Mouse (Mus musculus): ENCODE results near the gene Spg11.
"Not testable (repeated sequence)": the region's sequence is repeated elsewhere in the genome, so short reads cannot be mapped to it uniquely, and the experiment has no call there.

Gene Spg11

DNA sequence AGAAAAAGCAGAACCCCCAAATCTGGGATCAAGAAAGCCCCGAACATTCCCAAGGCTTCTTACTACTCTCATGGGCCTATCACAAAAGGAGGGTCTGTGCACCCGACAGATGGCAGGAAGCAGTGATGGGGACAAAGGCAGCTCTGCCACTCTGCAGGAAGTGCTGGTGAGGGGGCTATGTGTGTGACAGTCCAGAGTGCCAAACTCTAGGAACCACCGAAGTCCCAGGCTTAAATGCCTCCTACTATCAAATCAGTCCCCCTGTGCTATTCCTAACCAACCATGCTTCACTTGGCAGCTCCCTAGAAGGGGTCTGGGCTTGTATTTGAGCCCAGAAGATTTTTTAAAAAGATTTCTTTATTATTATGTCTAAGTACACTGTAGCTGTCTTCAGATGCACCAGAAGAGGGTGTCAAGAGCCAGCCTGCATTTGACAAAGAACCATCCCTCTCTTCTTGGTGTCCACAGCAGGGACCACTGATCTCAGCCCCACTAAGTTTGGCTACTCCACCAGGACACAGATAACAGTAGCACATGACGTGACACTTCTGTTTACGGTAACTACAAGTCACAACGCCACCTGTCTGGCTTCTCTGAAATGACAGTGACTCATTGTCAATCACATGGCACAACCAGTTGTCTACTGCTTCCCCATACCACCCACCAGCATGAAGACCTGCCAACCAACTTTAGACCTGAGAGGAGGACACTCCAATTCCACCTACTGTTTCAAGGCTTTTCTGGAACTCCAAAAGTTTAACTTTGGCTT is 48.9 kb downstream of the Spg11 start:
- in situ Hi-C loops (cut with MboI; ENCODE audit: low sequenced_read_pairs) = no loop called here

DNA sequence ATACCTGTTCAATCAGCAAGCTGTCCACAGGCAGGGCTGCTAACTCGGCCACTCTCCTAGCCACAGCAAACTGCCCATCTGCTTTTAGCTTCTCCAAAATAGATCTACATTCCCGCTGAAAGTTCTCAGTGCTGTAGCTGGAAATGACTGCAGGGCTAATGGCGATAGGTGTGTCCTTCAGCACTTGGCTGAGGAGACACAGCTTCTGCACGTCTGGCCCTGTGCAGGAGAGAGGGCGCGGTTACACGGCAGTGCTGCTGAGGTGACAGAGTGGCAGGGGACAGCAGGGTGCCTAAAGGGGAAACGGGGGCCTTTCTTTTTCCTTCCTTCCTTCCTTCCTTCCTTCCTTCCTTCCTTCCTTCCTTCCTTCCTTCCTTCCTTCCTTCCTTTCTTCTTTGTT is 51.9 kb downstream of the Spg11 start:
- in situ Hi-C loops (cut with MboI; ENCODE audit: low sequenced_read_pairs) = no loop called here

GRCm38 (mm10) chr2:122065200-122065969 is 52.8 kb downstream of the Spg11 start:
- in situ Hi-C loops (cut with MboI; ENCODE audit: low sequenced_read_pairs) = no loop called here

DNA sequence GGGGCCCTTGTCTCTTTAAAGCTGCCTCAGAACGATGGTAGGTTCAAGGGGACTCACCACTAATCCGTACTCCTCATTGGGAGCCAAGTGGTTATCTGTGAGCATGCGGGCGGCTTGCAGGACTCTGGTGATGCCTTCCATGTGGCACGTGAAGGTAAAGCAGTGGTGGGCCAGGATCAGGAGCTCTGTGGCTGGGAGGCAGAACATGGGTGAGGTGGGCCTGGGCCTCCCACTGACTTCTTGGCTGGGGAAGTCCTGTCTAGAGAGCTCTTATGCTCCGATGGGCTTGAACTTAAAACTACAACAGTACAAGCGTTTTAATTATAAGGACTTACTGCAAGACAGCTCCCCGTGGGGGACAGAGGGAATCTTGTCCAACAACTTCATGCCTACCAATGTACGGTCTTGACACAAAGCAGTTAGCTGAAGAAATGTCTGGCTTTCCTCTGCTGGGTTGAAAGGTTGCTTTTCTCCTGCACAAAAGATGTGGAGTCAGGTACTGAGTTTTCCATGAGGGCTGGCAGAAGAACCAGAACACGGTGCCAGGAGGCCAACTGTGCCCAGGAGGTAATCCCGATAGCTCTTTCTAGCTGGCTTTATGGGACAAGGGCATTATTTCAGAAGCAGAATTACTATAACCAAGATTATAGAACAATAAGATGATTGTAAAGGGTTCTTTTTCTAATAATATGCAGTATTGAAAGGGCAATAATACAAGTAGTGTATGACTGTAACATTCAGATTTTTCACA is 58.6 kb downstream of the Spg11 start:
- in situ Hi-C loops (cut with MboI; ENCODE audit: low sequenced_read_pairs) = no loop called here

DNA sequence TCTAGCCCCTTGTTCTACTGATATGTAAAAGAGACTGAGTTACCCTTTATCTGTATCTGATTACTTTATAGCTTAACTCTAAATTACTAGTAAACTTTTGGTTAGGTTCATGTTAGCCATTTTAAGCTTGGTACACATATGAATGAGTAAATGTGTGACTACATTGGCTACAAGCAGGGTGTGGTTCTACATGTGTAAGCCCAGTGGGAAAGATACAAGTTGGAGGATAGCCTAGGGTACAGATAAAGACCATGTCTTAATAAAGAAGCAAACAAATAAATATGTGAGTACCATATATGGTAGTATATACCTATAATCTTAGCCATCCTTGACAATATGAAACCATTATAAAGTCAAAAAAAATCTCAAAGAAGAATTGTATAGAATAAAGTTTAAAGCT is 74.3 kb downstream of the Spg11 start:
- in situ Hi-C loops (cut with MboI; ENCODE audit: low sequenced_read_pairs) = no loop called here

- in situ Hi-C loops (cut with MboI; ENCODE audit: low sequenced_read_pairs) = no loop called here
These were observed 82.1 kb downstream of the Spg11 start for GRCm38 (mm10) chr2:122036064-122036463.

- in situ Hi-C loops (cut with MboI; ENCODE audit: low sequenced_read_pairs) = no loop called here
These were observed 86.2 kb downstream of the Spg11 start for GRCm38 (mm10) chr2:122031970-122032369.

- in situ Hi-C loops (cut with MboI; ENCODE audit: low sequenced_read_pairs) = no loop called here
These were observed 89.2 kb downstream of the Spg11 start for GRCm38 (mm10) chr2:122028756-122029700.

DNA sequence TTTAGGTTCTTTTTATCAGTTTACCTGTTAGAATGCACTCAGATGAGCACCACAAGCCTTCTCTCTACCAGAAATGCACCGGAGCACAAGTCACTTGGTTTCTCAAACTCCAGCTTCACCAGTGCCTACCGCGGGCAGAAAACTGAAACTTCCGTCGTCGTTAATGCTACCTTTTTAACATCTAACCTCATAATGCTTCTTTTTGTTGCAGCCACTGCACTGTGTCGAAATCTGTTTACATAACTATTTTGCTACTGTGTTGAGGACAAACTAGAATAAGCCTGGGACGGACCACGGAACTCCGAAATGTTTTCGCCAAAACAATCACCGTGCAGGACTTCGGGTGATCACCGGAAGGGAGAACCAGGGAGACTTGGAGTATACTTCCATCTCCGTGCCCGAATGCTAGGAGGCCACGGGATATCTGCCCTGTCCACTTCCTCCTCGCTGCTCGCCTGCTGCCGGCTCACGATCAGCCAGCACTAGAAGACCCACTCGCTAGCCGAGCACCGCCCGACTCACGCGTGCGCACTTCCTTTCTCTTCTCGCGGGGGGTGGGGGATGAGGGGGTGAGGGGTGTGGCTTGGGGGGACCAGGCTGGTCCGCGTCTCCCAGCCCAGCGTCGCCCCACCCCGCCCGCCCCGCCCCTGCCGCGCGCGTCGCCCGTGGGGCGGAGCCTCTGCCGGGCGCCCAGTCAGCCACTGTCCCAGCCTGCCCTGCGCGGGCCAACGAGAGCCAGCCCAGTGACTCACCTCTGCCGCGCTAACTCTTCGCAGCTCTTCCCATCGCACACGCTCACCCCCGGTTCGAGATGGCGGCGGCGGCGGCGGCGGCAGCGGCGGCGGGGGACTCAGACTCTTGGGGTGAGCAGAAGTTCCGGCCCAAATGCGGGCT is 90.1 kb downstream of the Spg11 start, which contains the start of gene Eif3j1:
Eif3j1 (plus strand) TSS at position 685 of the 894 bp plus-strand sequence.
- in situ Hi-C loops (cut with MboI; ENCODE audit: low sequenced_read_pairs) = no loop called here

DNA sequence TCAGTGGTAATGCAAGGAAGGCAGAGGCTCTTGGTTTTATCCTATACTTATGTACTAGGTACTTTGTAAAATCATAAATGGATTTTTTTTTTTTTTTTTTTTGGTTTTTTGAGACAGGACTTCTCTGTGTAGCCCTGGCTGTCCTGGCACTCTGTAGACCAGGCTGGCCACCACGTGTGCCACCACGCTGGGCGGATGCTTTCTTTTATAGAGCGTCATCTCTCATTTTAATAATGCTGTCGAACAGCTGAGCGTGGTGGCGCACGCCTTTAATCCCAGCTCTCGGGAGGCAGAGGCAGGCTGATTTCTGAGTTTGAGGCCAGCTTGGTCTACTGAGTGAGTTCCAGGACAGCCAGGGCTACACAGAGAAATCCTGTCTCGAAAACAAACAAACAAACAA is 91.1 kb downstream of the Spg11 start:
- in situ Hi-C loops (cut with MboI; ENCODE audit: low sequenced_read_pairs) = not testable (repeated sequence)

GRCm38 (mm10) chr2:122022284-122022683 is 95.9 kb downstream of the Spg11 start:
- in situ Hi-C loops (cut with MboI; ENCODE audit: low sequenced_read_pairs) = no loop called here

- in situ Hi-C loops (cut with MboI; ENCODE audit: low sequenced_read_pairs) = no loop called here
These were observed 99.5 kb downstream of the Spg11 start for GRCm38 (mm10) chr2:122018705-122019104.

GRCm38 (mm10) chr2:122011441-122011840 is 106.7 kb downstream of the Spg11 start:
- in situ Hi-C loops (cut with MboI; ENCODE audit: low sequenced_read_pairs) = no loop called here

- in situ Hi-C loops (cut with MboI; ENCODE audit: low sequenced_read_pairs) = no loop called here
These were observed 109.4 kb downstream of the Spg11 start for GRCm38 (mm10) chr2:122008832-122009231.
